Mouse (Mus musculus) limb, embryonic 11.5 days (tissue): ENCODE results near the gene Rad54l2. TPM values are rescaled to one million over a fixed set of nuclear protein-coding genes. Genes with fewer than 3 reads are reported as not detected.
A peak's percentile ranks its signal among the peaks of the same experiment; 100 is the strongest.

Source experiments
- ATAC-seq: fragments of 200-750 bp; cut with Nextera tagmentation; 2 replicates; pipeline ENCODE4 v1.8.0; 2017; ENCODE audit warnings: low read depth; ENCODE audit not compliant: insufficient number of reproducible peaks, low FRiP score, low TSS enrichment
- DNase-seq: peaks from one replicate; pipeline ENCODE4 v3.0.0-alpha.2; 2015; ENCODE audit warnings: low spot score
- H3K27ac ChIP-seq: fragments of 300-500 bp; sonication (generic); replicated peaks from 2 replicates; pipeline ENCODE4 v1.5.1; 2014; ENCODE audit warnings: low read depth, mild to moderate bottlenecking, low read length
- H3K27me3 ChIP-seq: fragments of 300-500 bp; sonication (generic); 2 replicates; pipeline ENCODE4 v1.6.1; 2014; ENCODE audit warnings: mild to moderate bottlenecking, low read length, mixed read lengths; ENCODE audit not compliant: control insufficient read depth, insufficient read depth
- H3K36me3 ChIP-seq: fragments of 300-500 bp; sonication (generic); 2 replicates; pipeline ENCODE4 v1.6.1; 2014; ENCODE audit warnings: mild to moderate bottlenecking, low read length, moderate library complexity, mixed read lengths; ENCODE audit not compliant: control insufficient read depth, insufficient read depth
- H3K4me1 ChIP-seq: fragments of 300-500 bp; sonication (generic); 2 replicates; pipeline ENCODE4 v1.6.1; 2014; ENCODE audit warnings: low read length, mixed read lengths; ENCODE audit not compliant: control insufficient read depth, insufficient read depth
- H3K4me2 ChIP-seq: fragments of 300-500 bp; sonication (generic); 2 replicates; pipeline ENCODE4 v1.6.1; 2014; ENCODE audit warnings: low read depth, mild to moderate bottlenecking, moderate library complexity; ENCODE audit not compliant: severe bottlenecking
- H3K4me3 ChIP-seq: fragments of 300-500 bp; sonication (generic); 2 replicates; pipeline ENCODE4 v1.5.1; 2014; ENCODE audit warnings: low read depth, low read length
- H3K9ac ChIP-seq: fragments of 300-500 bp; sonication (generic); 2 replicates; pipeline ENCODE4 v1.6.1; 2014; ENCODE audit warnings: mild to moderate bottlenecking, low read length
- H3K9me3 ChIP-seq: fragments of 300-500 bp; sonication (generic); 2 replicates; pipeline ENCODE4 v1.6.1; 2016; ENCODE audit warnings: low read length; ENCODE audit not compliant: control insufficient read depth
- WGBS: fragments of 180-500 bp; shearing (Covaris S2); extraction: QIAGEN DNeasy Blood & Tissue Kit; methylation state at CpG from one replicate; pipeline ENCODE4 v1.1.7; 2014; 5-methylcytosine and 5-hydroxymethylcytosine counted together
- polyA plus RNA-seq: library from polyadenylated mRNA; unstranded; fragments of >200 nt; fragmentation: Nextera tagmentation; extraction: Ambion mirVana; gene quantifications from 2 replicates; pipeline ENCODE4 v1.2.1, GENCODE M21; 2014

The Rad54l2 gene
- polyA plus RNA-seq, 1 experiment from 2014 or later: 7.5 TPM

DNA sequence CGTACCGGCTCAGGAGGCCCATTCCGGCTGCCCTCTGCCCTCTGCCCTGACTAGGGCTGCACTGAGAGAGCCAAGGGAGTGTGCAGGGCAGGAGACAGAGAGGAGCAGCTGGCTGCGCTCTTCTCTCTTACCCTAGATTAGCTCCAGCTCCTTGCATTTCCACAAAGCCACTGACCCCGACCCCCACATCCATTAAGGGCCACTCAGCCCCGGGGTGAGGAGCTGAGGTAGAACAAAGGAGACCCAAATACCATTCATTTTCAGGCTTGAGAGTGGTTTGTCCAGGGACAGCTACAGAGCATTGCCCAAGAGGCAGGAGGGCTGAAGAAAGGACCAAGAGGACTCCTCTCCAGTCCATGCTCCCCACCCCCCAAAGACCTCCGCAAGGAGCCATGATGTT is 129.6 kb downstream of the Rad54l2 start:
- H3K4me3 ChIP-seq: no peak overlapping the region
- no peaks in the 10 kb centered on the region for H3K9me3 ChIP-seq
- H3K4me2 ChIP-seq: no peak overlapping the region
- H3K4me1 ChIP-seq: no peaks in the 10 kb centered on the region
- no peaks in the 10 kb centered on the region for H3K36me3 ChIP-seq
- ATAC-seq (no peak), DNase-seq (no peak)
- WGBS: 84% methylated on average over 7 of the region's 7 CpGs
- peaks cover 12% of the 10 kb centered on the region for H3K27me3 ChIP-seq
- H3K27ac ChIP-seq: no peak overlapping the region
- H3K9ac ChIP-seq: no peak overlapping the region

- ATAC-seq (no peak), DNase-seq (no peak)
- no peaks in the 10 kb centered on the region for H3K4me1 ChIP-seq
- no peak overlapping the region for H3K4me3 ChIP-seq
- no peaks in the 10 kb centered on the region for H3K36me3 ChIP-seq
- H3K27ac ChIP-seq: no peak overlapping the region
- 28% methylated on average over 5 of the region's 5 CpGs for WGBS
- no peak overlapping the region for H3K9ac ChIP-seq
- no peaks in the 10 kb centered on the region for H3K9me3 ChIP-seq
- H3K27me3 ChIP-seq: peaks cover 18% of the 10 kb centered on the region
- no peak overlapping the region for H3K4me2 ChIP-seq
Measured at GRCm38 (mm10) chr9:106657592-106657991, 131.4 kb downstream of the Rad54l2 start.

GRCm38 (mm10) chr9:106656820-106657219 is 132.2 kb downstream of the Rad54l2 start:
- no peaks in the 10 kb centered on the region for H3K9me3 ChIP-seq
- ATAC-seq (no peak), DNase-seq (no peak)
- no peak overlapping the region for H3K9ac ChIP-seq
- H3K4me3 ChIP-seq: no peak overlapping the region
- peaks cover 18% of the 10 kb centered on the region for H3K27me3 ChIP-seq
- no peaks in the 10 kb centered on the region for H3K36me3 ChIP-seq
- 49% methylated on average over 5 of the region's 5 CpGs for WGBS
- H3K4me1 ChIP-seq: no peaks in the 10 kb centered on the region
- no peak overlapping the region for H3K4me2 ChIP-seq
- no peak overlapping the region for H3K27ac ChIP-seq

DNA sequence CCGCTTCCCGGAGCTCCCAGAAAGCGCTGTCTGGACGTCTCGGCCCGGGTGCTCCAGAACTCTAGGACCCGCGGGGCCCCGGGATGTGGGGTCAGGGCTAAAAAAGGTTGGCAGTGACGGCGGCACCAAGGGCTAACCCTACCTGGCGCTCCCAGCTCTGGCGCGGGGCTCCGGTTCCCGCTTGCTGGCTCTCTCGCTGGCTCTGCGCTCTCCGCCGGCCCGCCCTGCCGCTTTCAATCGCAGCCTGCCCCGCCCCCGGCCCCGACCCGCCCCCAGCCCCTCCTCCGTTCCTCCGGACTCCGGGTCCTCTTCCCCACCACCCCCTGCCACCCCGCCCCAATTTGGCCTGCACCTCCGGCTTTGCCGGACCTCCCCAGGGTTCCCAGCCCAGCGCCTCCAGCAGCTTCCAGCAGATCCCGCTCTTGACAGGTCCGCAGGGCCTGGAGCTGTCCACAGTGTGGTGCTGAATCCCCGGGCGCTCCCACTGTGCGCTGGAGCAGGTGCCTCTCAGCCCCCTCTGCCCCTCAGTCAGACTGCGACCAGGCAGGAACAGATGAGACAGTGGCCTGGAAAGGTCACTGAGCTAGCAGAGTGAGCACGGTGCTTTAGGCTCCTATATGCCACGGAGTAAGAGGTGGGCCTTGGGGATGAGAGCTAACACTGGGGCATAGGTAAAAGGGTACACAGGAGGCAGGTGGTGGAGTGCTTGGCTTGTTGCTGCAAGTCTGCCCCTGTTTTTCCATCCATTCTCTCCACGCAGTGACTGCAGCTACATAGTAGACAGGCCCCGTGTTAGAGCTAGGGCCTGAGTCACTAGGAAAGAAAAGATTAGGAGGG is 132.9 kb downstream of the Rad54l2 start, which contains the start of gene Grm2:
Gene Grm2 (minus strand): TSS at position 199 of the 837 bp plus-strand sequence.
- no peaks in the 10 kb centered on the region for H3K36me3 ChIP-seq
- WGBS: 1% methylated on average over 36 of the region's 44 CpGs
- peaks cover 18% of the 10 kb centered on the region for H3K27me3 ChIP-seq
- H3K9me3 ChIP-seq: no peaks in the 10 kb centered on the region
- no peak within 1 kb of the TSS for H3K9ac ChIP-seq
- no peaks in the 10 kb centered on the region for H3K4me1 ChIP-seq
- ATAC-seq (0 out of 2 replicates have a peak, but pooled peaks have one; percentile 45), DNase-seq (peak; percentile 92)
- no peak within 1 kb of the TSS for H3K27ac ChIP-seq
- H3K4me2 ChIP-seq: peak within 1 kb of the TSS; percentile 44
- H3K4me3 ChIP-seq: peak within 1 kb of the TSS; percentile 9; the same call in 1 of the 2 replicates

GRCm38 (mm10) chr9:106652720-106653119 is 136.3 kb downstream of the Rad54l2 start:
- Histone ChIP-seq H3K4me1 (no peaks in the 10 kb centered on the region), H3K9me3 (no peaks in the 10 kb centered on the region), H3K36me3 (no peaks in the 10 kb centered on the region), H3K27me3 (peaks cover 21% of the 10 kb centered on the region), H3K9ac (no peak overlapping the region), H3K4me2 (no peak overlapping the region), H3K27ac (no peak overlapping the region), H3K4me3 (no peak overlapping the region)
- WGBS: 59% methylated on average over 1 of the region's 1 CpGs
- DNase-seq (no peak), ATAC-seq (no peak)

- WGBS: 71% methylated on average over 27 of the region's 27 CpGs
- Histone ChIP-seq H3K4me1 (no peaks in the 10 kb centered on the region), H3K4me2 (no peak overlapping the region), H3K27me3 (peaks cover 4% of the 10 kb centered on the region; the same call in 1 of the 2 replicates), H3K9me3 (no peaks in the 10 kb centered on the region), H3K4me3 (no peak overlapping the region), H3K27ac (no peak overlapping the region), H3K9ac (no peak overlapping the region), H3K36me3 (no peaks in the 10 kb centered on the region)
- no peak for DNase-seq
- no peak for ATAC-seq
Measured at GRCm38 (mm10) chr9:106647226-106647625, 141.8 kb downstream of the Rad54l2 start.

DNA sequence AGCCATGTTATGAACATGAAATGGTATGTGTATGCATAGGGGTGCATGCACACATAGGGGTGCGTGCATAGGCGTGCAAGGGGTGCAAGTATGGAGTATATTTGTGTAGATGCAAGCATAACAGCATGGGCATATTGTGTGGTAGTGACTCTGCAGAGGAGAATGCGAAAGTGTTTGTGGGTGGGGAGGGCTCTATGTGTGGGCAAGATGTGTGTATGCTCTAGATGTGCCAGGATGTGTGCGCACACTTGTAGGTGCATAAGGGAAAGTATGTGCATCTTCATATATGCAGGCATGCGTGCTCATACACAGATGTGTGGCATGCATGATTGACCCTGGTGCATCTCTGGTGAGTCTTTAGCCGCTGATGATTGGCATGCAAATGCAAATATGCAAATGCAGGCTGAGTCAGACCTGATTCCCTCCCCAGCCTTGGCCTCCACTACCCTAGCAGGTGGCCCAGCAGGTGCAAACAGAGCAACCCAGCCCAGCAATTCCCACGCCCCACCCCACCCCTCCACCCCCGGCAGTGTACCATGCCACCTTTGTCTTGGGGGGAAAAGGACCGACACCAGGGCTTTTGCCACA is 143.2 kb downstream of the Rad54l2 start:
- Histone ChIP-seq H3K27ac (no peak overlapping the region), H3K9me3 (no peaks in the 10 kb centered on the region), H3K9ac (no peak overlapping the region), H3K27me3 (peaks cover 4% of the 10 kb centered on the region; the same call in 1 of the 2 replicates), H3K4me3 (no peak overlapping the region), H3K36me3 (no peaks in the 10 kb centered on the region), H3K4me2 (no peak overlapping the region), H3K4me1 (no peaks in the 10 kb centered on the region)
- DNase-seq (no peak), ATAC-seq (no peak)
- WGBS: 83% methylated on average over 9 of the region's 9 CpGs

GRCm38 (mm10) chr9:106643787-106644186 is 145.2 kb downstream of the Rad54l2 start:
- H3K9ac ChIP-seq: no peak overlapping the region
- WGBS: 71% methylated on average over 6 of the region's 6 CpGs
- H3K9me3 ChIP-seq: no peaks in the 10 kb centered on the region
- H3K27me3 ChIP-seq: peaks cover 4% of the 10 kb centered on the region; the same call in 1 of the 2 replicates
- no peak overlapping the region for H3K4me2 ChIP-seq
- DNase-seq (peak; percentile 29), ATAC-seq (no peak)
- no peak overlapping the region for H3K4me3 ChIP-seq
- H3K4me1 ChIP-seq: no peaks in the 10 kb centered on the region
- H3K36me3 ChIP-seq: no peaks in the 10 kb centered on the region
- no peak overlapping the region for H3K27ac ChIP-seq
